ENCODE assay signal across 14 mouse cellular contexts in genomic region chr1:162506516-162506915, GRCm38 (mm10). TPM values are rescaled to one million over a fixed set of nuclear protein-coding genes. Genes with fewer than 3 reads are reported as not detected.
"Had no signal": no experiment of that assay in that cellular context is flagged by ENCODE, and none has a peak within 500 bp of the region (broad histone marks: within the 10 kb centered on the region; RNA-seq: fewer than 3 reads in every experiment).

No protein-coding gene starts in this region.

- H3K4me1 ChIP-seq: limb, embryonic 12.5 days; midbrain, embryonic 13.5 days; neural tube, embryonic 15.5 days had no signal

- H3K9me3 ChIP-seq: limb, embryonic 12.5 days; liver, embryonic 13.5 days; midbrain, embryonic 13.5 days; neural tube, embryonic 15.5 days; stomach, embryonic 15.5 days had no signal

- H3K4me2 ChIP-seq: limb, embryonic 12.5 days; liver, embryonic 13.5 days; midbrain, embryonic 13.5 days; neural tube, embryonic 15.5 days; stomach, embryonic 15.5 days had no signal

- H3K9ac ChIP-seq: limb, embryonic 12.5 days; liver, embryonic 13.5 days; liver, postnatal 0 days; midbrain, embryonic 13.5 days; neural tube, embryonic 15.5 days; stomach, embryonic 15.5 days had no signal

- H3K27ac ChIP-seq: limb, embryonic 12.5 days; liver, embryonic 13.5 days; midbrain, embryonic 13.5 days; neural tube, embryonic 15.5 days; stomach, embryonic 15.5 days had no signal

- H3K27me3 ChIP-seq: limb, embryonic 12.5 days; liver, embryonic 13.5 days; midbrain, embryonic 13.5 days; neural tube, embryonic 15.5 days; stomach, embryonic 15.5 days had no signal

- H3K36me3 ChIP-seq: limb, embryonic 12.5 days; liver, embryonic 13.5 days; midbrain, embryonic 13.5 days; neural tube, embryonic 15.5 days; stomach, embryonic 15.5 days had no signal

- DNase-seq: kidney, adult 8-10 months; kidney, postnatal 25 days; liver; liver, embryonic 13.5 days; liver, postnatal 0 days; lung, postnatal 14 days; thymus, postnatal 36 days had no signal

- H3K4me3 ChIP-seq: limb, embryonic 12.5 days; liver, embryonic 13.5 days; midbrain, embryonic 13.5 days; neural tube, embryonic 15.5 days; stomach, embryonic 15.5 days had no signal

- ATAC-seq: inflammation-experienced regulatory T-cells, adult 6 months; intestine, postnatal 0 days; liver, postnatal 0 days; midbrain, embryonic 13.5 days had no signal

RNA-seq across cellular contexts. Expression of gene Dnm3, which starts 28.7 kb away (rescaled TPM):
- total RNA-seq: megakaryocyte progenitor cell, adult 5-6 weeks had no signal
